Mouse (Mus musculus) frontal cortex, postnatal 25 days (tissue): ENCODE measurements at regions not wholly inside any gene's neighbourhood (a gene's known extent, or its start where the extent isn't known, plus 50 kb on each side); places are given as distances from the start of the nearest gene placed in this dataset.

ENCODE experiments used
- DNase-seq, 2 experiments: peaks; one replicate each; pipeline ENCODE4 v3.0.0; 2022; ENCODE audit warnings: low spot score in 2 of 2

DNA sequence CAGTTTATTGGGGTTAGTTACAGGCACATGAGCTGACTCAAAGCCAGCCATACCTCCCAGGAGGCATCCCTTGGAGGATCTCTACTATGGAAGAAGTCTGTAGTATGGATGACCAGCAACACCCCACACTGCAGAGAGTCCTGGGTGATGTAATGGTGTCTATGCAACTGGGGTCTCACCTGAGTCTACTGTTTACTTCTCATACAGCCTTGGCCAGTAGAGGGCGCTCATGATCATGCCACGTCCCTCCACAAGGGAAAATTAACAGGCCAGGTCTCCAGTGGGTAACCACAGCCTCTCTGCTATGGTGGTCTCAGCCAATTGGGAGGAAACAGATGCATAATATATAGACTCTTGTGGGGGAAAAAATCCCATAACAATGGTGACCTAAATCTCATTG is 111.7 kb downstream of the Cdh26 start:
- peak; percentile 33 to 44 for DNase-seq

DNA sequence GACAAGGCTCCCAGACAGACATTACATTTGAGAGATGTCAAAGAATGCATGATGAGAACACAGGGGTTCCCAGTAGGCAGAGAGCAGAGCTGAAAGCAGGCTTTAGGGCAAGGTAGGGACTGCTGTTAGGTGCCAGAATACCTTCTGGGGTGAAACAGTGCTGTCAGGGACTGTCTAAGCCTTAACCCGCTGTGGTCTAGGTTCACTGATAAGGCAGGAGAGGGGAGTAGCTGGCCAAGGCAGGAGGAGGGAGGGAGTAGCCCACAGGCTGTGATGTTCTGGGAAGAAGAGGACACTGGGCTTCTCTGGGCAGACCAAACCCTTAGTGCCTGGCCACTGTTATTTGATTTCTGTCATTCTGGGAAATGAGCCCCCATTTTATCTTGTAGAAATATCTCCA is 114.1 kb downstream of the Cdh26 start:
- DNase-seq, result no peak

DNA sequence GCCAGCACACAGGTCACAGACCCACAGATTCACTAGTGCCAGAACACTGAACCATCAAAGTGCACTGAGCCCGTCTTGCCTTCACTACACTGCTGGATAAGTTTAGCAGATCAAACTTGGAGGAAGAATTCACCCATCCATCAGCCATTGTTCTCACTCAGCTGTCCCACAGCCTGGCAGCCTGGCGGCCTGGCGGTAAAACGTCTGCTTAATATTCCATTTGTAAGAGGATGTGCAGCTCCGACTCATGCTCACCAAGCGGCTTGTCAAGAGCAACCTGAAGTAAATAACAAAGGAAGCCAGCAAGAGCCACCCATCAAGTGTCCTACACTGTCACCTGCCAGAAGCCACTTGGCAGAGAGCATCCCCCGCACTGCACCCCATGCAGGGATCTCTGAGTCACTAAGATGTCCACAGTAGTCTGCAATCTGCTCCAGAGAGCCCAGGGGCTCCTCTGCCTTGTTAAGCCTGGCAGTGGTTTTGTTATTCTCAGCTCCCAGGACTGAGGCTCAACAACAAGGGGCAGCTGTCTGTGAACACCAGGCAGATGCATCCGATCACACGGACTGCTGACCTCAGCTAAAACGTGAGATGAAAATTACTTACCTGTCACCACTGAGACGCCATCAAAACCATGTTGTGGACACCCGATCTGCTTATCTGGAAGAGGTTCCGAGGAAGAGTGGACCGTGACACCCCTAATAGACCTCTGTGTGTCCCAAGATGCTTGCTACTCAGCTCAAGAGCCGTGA is 115.4 kb downstream of the Cdh26 start:
- no peak for DNase-seq

DNA sequence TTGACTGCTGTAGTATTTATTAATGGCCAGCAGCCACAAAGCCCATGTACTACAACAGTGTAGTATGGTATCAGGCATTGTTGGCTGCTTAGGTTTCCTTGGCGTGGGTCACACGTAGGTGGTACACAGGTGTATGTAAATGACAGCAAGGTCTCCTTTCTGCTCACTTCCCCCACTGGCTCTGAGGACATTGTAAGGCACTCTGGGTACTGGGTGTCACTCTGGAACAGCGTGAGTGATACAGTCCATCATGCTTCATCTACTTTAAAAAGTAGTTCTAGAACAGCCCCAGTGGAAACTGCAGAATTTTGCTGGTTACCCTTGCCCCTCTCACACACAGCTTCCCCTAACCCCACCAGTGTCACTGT is 116.0 kb downstream of the Cdh26 start:
- no peak for DNase-seq

DNA sequence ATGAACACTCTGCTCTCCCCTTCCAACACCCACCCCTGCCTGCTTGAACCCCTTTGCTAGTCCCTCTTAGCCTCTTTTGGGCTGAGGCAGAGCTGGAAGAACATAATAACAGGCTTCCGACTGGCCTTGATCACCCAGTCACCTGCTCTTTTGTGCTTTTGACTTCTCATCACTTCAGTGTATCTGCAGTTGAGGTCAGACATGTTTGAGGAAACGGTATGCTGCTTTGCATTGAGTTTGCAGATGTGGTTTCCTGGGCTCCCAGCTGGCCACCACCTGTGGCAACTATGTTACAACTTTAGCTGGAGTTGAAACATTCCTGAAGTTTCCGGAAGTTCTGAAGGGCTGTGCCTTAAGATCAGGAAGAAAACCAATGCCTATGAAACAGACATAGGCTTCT is 116.6 kb downstream of the Cdh26 start:
- no peak for DNase-seq

DNA sequence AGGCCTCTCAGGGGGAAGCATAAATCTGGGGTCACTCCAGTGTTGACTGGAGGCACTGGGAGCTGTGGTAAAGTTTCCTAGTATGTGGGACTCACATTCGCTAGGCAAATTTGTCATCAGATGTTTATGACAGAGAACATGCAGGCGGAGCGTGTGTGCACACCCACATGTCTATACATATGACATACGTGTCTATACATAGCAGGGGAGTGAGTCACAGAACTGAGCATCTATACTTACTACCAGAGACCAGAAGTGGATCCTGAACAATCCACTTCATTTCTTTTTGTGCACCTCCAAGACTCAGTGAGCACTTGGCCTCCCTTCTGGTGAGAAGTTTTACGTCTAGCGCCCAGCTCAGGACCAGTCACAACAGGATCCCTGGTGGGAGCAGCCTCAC is 118.6 kb downstream of the Cdh26 start:
- DNase-seq, result no peak

DNA sequence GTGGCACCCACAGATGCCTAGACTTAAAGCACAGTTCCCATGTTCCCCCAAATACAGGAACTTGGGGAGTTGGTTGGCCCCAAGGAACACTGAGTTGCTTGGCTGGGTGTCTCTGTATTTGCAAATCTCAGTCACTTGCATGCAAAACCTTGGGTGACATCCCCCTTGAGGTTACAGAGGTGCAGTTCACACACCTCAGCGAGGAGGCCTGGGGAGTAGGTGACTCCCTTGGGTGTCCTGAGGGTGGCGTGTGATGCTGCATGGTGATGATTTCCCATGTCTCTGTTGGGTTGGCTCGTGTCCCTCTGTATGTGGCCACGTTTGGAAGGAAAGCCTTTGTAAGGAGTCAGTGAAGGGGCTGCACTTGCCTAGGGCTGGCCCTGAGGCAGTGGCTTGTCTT is 123.4 kb downstream of the Cdh26 start:
- DNase-seq, result no peak

DNA sequence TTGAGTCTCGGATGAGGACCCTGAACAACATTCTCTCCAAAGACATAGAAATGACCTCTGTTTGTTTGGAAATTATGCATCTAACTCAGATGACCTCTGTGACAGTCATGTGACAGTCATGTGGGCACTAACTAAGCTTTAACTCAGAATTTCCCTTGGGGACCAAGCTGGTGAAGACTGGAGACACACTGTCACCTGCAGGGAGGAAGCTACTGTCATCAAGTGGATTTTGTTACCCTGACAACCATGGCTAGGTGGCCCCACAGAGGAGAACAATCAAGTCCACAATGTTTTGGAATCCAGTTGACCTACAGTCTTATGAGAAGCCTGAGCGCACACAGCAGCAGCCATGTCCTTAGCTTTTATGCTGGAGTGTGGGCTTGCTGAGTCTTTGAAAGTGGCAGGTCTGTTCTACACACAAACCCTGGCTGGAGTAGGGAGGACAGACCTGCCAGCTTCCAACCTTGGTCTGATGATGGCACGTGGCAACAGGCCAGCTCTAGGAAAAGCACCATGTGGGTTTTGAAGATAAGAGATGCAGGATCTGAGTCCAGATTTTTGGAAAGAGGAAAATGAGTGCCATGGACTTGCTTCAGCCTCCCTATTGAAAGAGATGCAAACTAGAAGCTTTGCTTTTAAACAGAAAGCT is 125.5 kb downstream of the Cdh26 start:
- DNase-seq, result no peak

DNA sequence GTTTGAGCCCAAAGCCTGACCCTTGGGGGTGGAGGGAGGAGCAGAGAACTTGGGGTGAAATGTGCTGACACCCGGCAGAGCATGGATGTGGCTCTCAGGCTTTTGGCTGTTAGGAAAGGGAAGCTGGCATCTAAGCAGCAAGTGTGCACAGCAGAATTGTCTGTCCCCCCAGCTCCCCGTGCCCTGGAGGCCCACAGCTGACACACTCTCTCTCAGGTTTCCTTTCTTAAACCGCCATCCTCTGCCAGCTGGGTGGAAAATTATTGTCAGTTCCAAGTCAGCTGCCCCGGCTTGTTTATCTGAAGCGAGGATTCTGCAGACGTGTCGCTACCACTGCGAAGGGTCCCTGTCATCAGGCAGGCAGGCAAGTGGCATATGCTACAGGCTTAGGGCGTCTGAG is 127.6 kb downstream of the Cdh26 start:
- DNase-seq, result no peak

DNA sequence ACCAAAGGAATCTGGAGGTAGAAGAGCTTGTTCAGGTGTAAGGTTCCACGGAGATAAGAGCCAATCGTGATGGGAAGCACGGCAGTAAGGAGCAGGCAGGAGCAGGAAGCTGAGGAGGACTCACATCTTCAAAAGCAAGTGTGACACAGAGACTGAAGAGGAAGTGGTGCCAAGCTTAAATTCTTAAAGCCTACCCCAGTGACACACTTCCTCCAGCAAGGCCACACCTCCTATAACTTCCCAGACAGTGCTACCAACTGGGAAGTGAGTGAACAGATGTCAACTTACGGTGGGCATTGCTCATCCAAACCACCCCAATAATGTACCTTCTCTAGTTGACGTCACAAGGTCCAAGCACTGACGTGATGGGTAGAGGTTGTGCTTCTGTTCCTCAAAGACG is 133.0 kb downstream of the Cdh26 start:
- DNase-seq, result no peak

DNA sequence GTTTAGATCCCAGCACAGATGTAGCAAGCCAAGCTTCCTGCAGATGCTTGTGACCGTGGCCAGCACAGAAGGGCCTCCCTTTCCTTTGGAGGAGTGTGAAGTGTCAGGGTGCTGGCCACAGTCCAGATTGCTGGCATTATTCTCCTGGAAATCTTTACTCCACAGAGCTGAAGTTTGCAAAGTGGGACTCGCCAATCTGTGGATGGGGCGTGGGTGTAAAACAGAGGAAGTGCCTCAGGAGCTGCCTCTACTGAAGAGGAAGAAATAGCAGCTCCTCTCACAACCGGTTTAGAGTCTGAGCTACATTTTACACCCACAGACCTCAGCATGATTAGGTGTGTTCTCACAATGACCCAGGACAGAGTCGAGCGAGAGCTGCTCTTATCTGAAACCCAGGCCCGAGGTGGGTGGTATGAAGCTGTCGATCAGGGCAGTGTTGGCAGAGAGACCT is 135.1 kb downstream of the Cdh26 start:
- DNase-seq, result peak; percentile 34 to 70

DNA sequence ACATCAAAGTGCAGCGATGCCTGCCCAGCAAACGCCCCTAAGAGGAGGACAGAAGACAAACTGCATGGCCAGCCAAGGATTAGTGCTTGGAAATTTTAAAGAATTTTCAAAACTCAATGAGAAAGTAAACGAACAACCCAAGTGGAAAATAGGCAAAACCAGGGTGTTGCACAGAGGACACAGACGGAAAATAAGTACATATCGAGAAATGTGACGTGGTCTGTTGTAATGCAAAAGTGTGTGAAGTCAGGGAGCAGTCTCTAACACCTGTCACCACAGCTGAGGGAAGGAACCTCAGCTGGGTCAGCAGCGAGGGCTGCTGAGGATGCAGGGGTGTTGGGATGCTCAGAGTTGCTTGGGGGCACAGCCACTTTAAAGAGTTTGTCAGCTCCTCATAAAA is 137.2 kb downstream of the Cdh26 start:
- no peak for DNase-seq

DNA sequence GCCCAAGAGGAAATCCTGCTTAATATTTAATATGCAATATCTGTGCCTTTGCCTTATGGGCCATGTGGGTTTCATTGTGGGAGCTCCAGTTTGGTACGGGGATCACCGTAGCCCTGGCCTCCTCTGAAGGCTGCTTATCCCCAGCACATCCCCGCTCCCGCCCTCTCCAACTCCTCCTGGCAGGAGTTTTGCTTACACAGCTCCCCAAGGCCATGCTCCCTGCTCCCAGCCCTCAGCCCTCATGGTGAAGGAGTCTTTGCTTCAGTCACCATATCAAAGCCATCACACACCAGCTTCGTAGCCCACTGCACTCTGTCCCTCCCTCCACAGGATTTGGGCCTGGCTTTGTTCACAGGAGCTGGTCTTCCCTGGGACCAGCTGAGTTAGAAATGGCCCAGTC is 142.0 kb downstream of the Cdh26 start:
- DNase-seq, result no peak

DNA sequence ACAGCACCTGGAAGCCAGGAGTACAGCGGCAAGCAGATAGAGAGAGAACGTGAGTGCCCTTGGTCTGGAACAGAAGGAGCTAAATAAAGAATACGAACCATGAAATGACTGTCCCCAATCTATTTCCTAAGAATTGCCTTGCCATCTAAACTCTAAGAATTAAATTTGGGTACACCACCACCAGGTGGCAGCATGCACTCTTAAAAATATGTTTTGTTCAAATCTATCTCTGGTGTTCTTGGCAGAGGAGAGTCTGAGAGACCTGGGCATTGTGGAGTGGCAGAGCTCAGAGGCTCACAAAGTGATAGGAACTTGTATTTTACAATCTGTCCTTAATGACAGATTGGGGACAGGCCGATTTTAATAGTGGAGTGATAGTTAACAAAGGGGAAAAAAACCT is 144.5 kb downstream of the Cdh26 start:
- peak; percentile 64 to 77 for DNase-seq

DNA sequence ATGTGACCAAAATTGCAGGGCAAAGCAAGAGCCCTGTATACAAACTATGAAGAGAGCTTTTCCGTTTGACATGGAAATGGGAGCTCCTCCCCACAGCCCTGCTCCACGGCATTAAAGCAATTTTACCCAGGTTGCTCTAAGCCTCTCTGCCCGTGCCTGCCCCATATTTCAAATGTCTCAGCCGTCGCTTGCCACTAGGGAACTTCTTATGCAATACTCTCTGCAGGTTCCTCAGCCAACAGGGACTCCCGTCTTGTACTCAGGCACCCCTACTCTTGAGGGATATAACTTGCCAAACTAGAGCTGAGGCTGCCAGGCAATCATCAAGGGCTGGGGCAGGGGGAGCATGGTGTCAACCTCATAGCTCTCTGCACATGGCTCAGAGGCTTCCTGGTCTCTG is 145.1 kb downstream of the Cdh26 start:
- DNase-seq, result no peak

DNA sequence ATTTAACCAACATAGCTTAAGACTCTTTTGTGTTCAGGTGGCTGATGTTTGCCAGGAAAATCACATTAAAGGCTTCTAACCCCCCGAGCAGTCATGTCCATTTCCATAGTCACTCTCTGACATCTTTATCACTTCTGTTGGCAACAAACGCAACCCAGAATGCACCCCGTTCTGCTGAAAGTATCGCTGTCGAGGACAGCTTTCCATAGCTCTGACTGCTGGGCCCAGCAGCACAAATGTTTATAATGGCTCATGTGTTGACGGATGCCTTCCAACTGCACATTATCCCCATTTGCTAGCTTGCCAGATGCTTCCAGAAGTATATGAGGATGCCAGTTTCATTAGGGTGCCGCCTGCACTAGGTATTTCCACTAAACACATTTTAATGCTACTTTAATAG is 145.7 kb downstream of the Cdh26 start:
- DNase-seq, result no peak

DNA sequence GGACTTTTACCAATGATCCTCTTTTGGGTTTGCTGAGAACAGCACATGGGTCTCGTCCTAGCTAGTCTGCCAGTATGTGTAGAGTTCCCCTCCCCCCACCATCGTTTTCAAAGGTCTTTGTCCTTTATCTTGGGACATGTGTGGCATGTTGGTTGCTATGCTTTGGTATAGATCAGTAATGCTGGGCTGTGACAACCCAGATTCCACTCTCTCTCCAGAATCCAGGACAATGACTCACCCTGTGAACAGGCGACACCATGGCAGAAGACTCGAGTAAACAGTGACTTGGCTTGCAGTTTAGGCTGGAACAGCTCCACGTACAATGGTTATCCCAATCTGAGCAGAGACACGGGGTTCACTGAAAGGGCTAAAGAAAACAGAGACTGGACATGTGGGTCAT is 149.2 kb downstream of the Cdh26 start:
- no peak for DNase-seq

DNA sequence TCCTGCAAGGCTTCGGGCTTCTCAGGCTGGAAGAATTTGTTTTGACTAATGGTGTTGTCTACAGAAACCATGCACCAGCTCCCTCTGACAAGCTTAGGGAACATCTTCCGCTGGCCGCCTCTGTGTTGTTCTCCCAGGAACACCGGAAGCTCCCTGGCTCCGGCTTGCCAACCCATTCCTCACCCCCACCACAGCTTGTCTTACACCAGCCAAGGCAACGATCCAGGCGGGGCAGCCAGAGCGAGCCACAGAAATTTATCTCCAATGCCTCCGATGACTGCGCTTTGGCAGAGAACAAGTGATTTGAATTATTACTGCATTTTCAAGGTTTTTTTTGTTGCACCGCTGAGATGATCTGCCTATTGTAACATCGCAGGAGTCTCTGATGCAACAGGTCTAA is 151.0 kb downstream of the Cdh26 start:
- DNase-seq, result no peak

DNA sequence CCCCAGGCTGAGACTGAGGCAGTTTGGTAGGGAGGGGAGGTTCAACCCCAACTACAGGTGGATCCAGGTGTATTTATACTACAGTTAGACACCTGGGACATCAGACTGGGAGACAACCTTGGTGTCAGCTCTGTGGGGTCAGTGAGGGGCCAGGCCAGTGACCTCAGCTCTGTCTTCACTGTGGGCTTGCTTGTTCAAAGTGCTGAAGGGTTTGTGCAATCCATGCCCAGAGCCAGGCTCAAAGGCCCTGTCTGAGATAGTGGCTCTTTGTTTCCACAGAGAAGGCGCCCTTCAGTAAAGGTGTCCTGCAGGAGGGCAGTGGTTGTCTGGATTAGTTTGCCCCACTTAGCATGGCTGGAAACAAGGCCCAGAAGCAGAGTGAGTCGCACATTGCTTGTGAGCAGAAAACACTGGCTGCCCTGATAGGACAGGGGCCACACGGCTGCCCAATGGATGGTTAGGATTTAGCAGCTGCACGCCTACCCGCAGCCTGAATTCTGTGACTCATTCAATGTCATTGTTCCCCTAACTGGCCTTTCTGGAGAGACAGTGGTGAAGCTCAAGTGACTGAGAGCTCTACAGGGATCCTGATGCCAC is 154.7 kb downstream of the Cdh26 start:
- DNase-seq, result no peak

DNA sequence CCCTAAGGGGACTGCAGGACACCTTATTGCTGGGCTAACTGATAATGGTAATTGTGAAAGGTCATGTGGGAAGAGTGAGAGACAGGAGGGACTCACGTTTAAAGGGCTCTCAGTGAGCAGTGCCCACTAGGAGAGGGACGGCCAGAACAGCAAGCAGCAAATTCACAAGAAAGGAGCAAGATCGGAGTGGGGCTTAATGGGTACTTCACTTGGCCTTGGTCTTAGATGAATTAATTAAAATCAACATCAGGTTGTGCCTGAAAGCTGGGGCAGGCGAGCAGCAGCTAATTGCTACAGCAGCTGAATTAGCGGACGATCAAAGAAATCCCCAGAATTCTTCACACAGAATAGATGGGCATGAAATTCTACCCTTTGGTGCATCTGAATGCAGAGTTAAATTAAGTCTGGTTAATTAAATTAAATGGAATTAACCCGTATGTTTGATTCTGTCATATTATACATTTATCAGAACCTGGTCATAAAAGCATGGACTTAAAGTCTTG is 156.9 kb downstream of the Cdh26 start:
- DNase-seq, result no peak

DNA sequence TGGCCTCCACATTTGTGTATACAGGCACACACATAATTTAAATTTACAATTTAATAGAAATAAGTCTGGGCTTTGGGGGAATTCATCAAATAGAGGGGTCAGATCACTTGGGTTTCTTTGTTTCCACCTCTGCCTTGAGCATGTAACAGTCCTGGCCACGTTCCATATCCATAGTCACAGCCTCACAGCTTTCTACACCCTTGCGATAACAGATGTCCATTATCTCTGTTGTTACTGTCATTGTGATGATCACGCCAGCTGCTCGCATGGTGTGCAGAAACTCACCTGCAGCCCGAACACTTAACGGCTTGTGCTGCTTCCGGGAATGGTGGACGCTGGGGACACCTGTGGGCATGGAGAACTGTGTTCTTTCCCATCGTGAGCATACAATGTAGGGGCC is 163.4 kb downstream of the Cdh26 start:
- DNase-seq, result no peak

DNA sequence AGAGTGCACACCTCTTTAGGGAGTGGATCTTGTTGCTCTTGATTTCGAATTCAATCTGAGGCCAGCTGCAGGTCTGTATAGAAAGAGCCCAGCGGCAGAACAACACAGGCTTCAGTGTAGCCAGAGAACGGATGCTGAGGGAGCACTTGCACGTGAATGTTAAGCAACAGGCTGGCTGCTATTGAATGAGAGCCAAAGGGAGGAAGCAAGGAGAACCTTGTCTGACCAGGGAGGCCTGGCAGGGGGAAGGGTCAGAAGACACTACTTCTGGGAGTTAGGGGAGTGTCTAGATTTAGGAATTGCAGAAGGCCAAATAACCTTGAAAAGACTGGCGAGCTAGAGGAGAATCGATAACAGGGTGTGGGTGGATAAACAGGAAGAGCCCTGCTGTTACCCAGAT is 163.8 kb downstream of the Cdh26 start:
- no peak for DNase-seq
